ENCODE assay signal across 20 mouse cellular contexts in the genomic region with DNA sequence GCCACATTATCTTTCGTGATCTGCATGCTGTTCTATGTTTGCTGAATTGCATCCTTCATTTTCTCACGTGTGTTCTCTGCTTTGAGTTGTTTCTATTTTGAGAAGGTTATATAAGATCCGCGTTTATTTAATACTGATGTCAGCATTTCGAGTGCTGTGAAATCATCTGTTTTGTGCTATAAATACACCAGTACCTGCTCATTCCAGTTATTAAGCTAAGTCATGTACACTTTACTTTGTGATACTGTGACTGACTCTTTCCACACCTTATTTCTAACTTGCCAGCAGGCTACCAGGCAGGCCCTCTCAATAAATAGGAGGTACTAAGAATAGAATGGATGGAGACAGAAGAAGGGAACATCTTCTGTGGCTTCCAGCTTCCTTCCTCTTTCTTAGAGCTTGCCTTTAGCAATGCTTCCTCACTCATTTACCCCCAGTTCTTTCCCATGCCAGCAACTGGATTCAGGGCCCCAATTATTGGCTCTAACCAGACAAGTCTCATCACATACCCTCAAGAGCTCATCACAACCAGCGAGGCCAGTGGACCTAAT. TPM values are rescaled to one million over a fixed set of nuclear protein-coding genes. Genes with fewer than 3 reads are reported as not detected.
DNase-seq lines count a peak whose midpoint lies in the region; ATAC-seq and TF ChIP-seq lines count a peak whose summit lies in the region.
"Had no signal": no experiment of that assay in that cellular context is flagged by ENCODE, and none has a peak within 500 bp of the region (broad histone marks: within the 10 kb centered on the region; RNA-seq: fewer than 3 reads in every experiment).

No protein-coding gene starts in this region.

- no peak overlapping the region for H3K9ac ChIP-seq in heart, embryonic 14.5 days (ENCODE audit: low read length)
- H3K9ac ChIP-seq in heart, postnatal 0 days (replicated peaks; ENCODE audit: low read depth, low read length), result no peak overlapping the region
- H3K9ac ChIP-seq in midbrain, embryonic 15.5 days, result no peak overlapping the region
- no peak overlapping the region for H3K9ac ChIP-seq in neural tube, embryonic 15.5 days (replicated peaks)
- H3K9ac ChIP-seq: forebrain, embryonic 15.5 days; limb, embryonic 13.5 days; liver, embryonic 15.5 days; neural tube, embryonic 12.5 days; stomach, embryonic 15.5 days had no signal

- H3K36me3 ChIP-seq in heart, embryonic 14.5 days (ENCODE audit: control insufficient read depth, insufficient read depth, low read length), result no peaks in the 10 kb centered on the region
- H3K36me3 ChIP-seq in heart, embryonic 10.5 days, result no peaks in the 10 kb centered on the region
- H3K36me3 ChIP-seq in heart, postnatal 0 days (replicated peaks; ENCODE audit: control insufficient read depth, insufficient read depth, low read length), result no peaks in the 10 kb centered on the region
- H3K36me3 ChIP-seq in midbrain, embryonic 15.5 days (replicated peaks), result no peaks in the 10 kb centered on the region
- no peaks in the 10 kb centered on the region for H3K36me3 ChIP-seq in neural tube, embryonic 15.5 days
- H3K36me3 ChIP-seq: embryonic facial prominence, embryonic 10.5 days; forebrain, embryonic 15.5 days; limb, embryonic 13.5 days; liver, embryonic 15.5 days; neural tube, embryonic 12.5 days; stomach, embryonic 15.5 days had no signal

- H3K4me1 ChIP-seq in heart, embryonic 14.5 days (ENCODE audit: control insufficient read depth in 2 of 2, insufficient read depth in 2 of 2, low read length in 2 of 2), result peaks cover 8 to 10% of the 10 kb centered on the region in 2 experiments; a peak in 3 of 4 replicates
- peaks cover 5% of the 10 kb centered on the region; the same call in 1 of the 2 replicates for H3K4me1 ChIP-seq in heart, embryonic 10.5 days
- H3K4me1 ChIP-seq in heart, postnatal 0 days (ENCODE audit: control insufficient read depth, insufficient read depth), result no peaks in the 10 kb centered on the region
- no peaks in the 10 kb centered on the region for H3K4me1 ChIP-seq in midbrain, embryonic 15.5 days
- no peaks in the 10 kb centered on the region for H3K4me1 ChIP-seq in neural tube, embryonic 15.5 days
- H3K4me1 ChIP-seq: forebrain, embryonic 15.5 days; limb, embryonic 13.5 days; liver, embryonic 15.5 days; neural tube, embryonic 12.5 days; stomach, embryonic 15.5 days had no signal

- H3K9me3 ChIP-seq in heart, embryonic 14.5 days (ENCODE audit: control insufficient read depth, low read length), result no peaks in the 10 kb centered on the region
- no peaks in the 10 kb centered on the region for H3K9me3 ChIP-seq in heart, embryonic 10.5 days
- no peaks in the 10 kb centered on the region for H3K9me3 ChIP-seq in heart, postnatal 0 days (replicated peaks; ENCODE audit: control insufficient read depth, low read length)
- H3K9me3 ChIP-seq in midbrain, embryonic 15.5 days, result no peaks in the 10 kb centered on the region
- no peaks in the 10 kb centered on the region for H3K9me3 ChIP-seq in neural tube, embryonic 15.5 days (replicated peaks)
- H3K9me3 ChIP-seq: embryonic facial prominence, embryonic 10.5 days; forebrain, embryonic 15.5 days; limb, embryonic 13.5 days; liver, embryonic 15.5 days; megakaryocyte, embryonic 14.5 days; neural tube, embryonic 12.5 days; stomach, embryonic 15.5 days had no signal

- no peak for ATAC-seq in heart, embryonic 14.5 days (ENCODE audit: insufficient number of reproducible peaks, insufficient read depth, low FRiP score, low read depth)
- peak; percentile 85 for ATAC-seq in heart, postnatal 0 days (ENCODE audit: insufficient read depth, low read depth)
- ATAC-seq in midbrain, embryonic 15.5 days (replicated peaks), result no peak
- no peak for ATAC-seq in neural tube, embryonic 15.5 days (ENCODE audit: low FRiP score)
- ATAC-seq: forebrain, embryonic 15.5 days; intestine, embryonic 16.5 days had no signal

- H3K27me3 ChIP-seq in heart, embryonic 14.5 days (ENCODE audit: control insufficient read depth, insufficient read depth, low read length), result no peaks in the 10 kb centered on the region
- no peaks in the 10 kb centered on the region for H3K27me3 ChIP-seq in heart, embryonic 10.5 days (ENCODE audit: insufficient read depth, poor library complexity, severe bottlenecking)
- H3K27me3 ChIP-seq in heart, postnatal 0 days (ENCODE audit: control insufficient read depth, insufficient read depth, low read length), result no peaks in the 10 kb centered on the region
- 0 out of 2 replicates have a peak, but pooled peaks cover 3% of the 10 kb centered on the region for H3K27me3 ChIP-seq in midbrain, embryonic 15.5 days (replicated peaks)
- no peaks in the 10 kb centered on the region; the same call in 1 of the 2 replicates for H3K27me3 ChIP-seq in neural tube, embryonic 15.5 days (replicated peaks)
- H3K27me3 ChIP-seq: forebrain, embryonic 15.5 days; limb, embryonic 13.5 days; liver, embryonic 15.5 days; neural tube, embryonic 12.5 days; stomach, embryonic 15.5 days had no signal

- no peak for TF ChIP-seq CTCF in heart, postnatal 0 days (IDR thresholded peaks at IDR 0.05; ENCODE audit: low read depth)

- H3K4me3 ChIP-seq in heart, embryonic 14.5 days (ENCODE audit: control insufficient read depth in 1 of 2, insufficient read depth in 1 of 2, low read depth in 1 of 2, low read length in 2 of 2), result no peak overlapping the region
- H3K4me3 ChIP-seq in heart, embryonic 10.5 days, result no peak overlapping the region
- H3K4me3 ChIP-seq in heart, postnatal 0 days (ENCODE audit: low read depth, low read length), result no peak overlapping the region
- H3K4me3 ChIP-seq in midbrain, embryonic 15.5 days, result no peak overlapping the region
- H3K4me3 ChIP-seq in neural tube, embryonic 15.5 days (replicated peaks), result no peak overlapping the region
- H3K4me3 ChIP-seq: embryonic facial prominence, embryonic 10.5 days; erythroblast, embryonic 14.5 days; forebrain, embryonic 15.5 days; limb, embryonic 13.5 days; liver, embryonic 15.5 days; megakaryocyte, embryonic 14.5 days; neural tube, embryonic 12.5 days; stomach, embryonic 15.5 days had no signal

- H3K27ac ChIP-seq in heart, embryonic 14.5 days (replicated peaks in 1 of 2; ENCODE audit: control insufficient read depth in 1 of 2, insufficient read depth in 1 of 2, low read depth in 2 of 2, low read length in 2 of 2), result peak overlapping the region; percentile 55 to 71; a peak in 3 of 4 replicates
- H3K27ac ChIP-seq in heart, embryonic 10.5 days, result no peak overlapping the region
- peak overlapping the region; percentile 59 for H3K27ac ChIP-seq in heart, postnatal 0 days (ENCODE audit: low read depth)
- H3K27ac ChIP-seq in midbrain, embryonic 15.5 days, result no peak overlapping the region
- H3K27ac ChIP-seq in neural tube, embryonic 15.5 days (replicated peaks), result no peak overlapping the region
- H3K27ac ChIP-seq: embryonic facial prominence, embryonic 10.5 days; forebrain, embryonic 15.5 days; limb, embryonic 13.5 days; liver, embryonic 15.5 days; neural tube, embryonic 12.5 days; stomach, embryonic 15.5 days had no signal

- H3K4me2 ChIP-seq in heart, embryonic 14.5 days (ENCODE audit: low read length), result peak overlapping the region; percentile 34
- no peak overlapping the region for H3K4me2 ChIP-seq in heart, postnatal 0 days (ENCODE audit: low read depth, low read length)
- H3K4me2 ChIP-seq in midbrain, embryonic 15.5 days, result no peak overlapping the region
- H3K4me2 ChIP-seq in neural tube, embryonic 15.5 days, result no peak overlapping the region
- H3K4me2 ChIP-seq: forebrain, embryonic 15.5 days; limb, embryonic 13.5 days; liver, embryonic 15.5 days; neural tube, embryonic 12.5 days; stomach, embryonic 15.5 days had no signal

- 0 out of 2 replicates have a peak, but pooled peaks have one; percentile 31 for TF ChIP-seq EP300 in heart, postnatal 0 days (IDR thresholded peaks at IDR 0.05; ENCODE audit: low read depth)

- WGBS in heart, embryonic 14.5 days, result 37% methylated on average over 6 of the region's 6 CpGs
- 69% methylated on average over 6 of the region's 6 CpGs for WGBS in heart, embryonic 10.5 days
- 30% methylated on average over 6 of the region's 6 CpGs for WGBS in heart, postnatal 0 days
- WGBS in midbrain, embryonic 15.5 days, result 85% methylated on average over 6 of the region's 6 CpGs
- WGBS in neural tube, embryonic 15.5 days, result 75% methylated on average over 6 of the region's 6 CpGs

- no peak for DNase-seq in heart, embryonic 10.5 days (ENCODE audit: low spot score)
- peak; percentile 33 for DNase-seq in lung, postnatal 25 days (ENCODE audit: low spot score)
- DNase-seq in lung, postnatal 10 days, result no peak
- peak; percentile 71 for DNase-seq in heart, postnatal 0 days (ENCODE audit: low spot score)
- DNase-seq: adrenal gland, postnatal 14 days; cerebellum, postnatal 14 days; gastrocnemius, postnatal 10 days; kidney, postnatal 10 days had no signal

RNA-seq across cellular contexts. Expression of a gene that starts 48.3 kb away (rescaled TPM):
- polyA plus RNA-seq in heart, embryonic 14.5 days (2014; fragmentation: Nextera tagmentation; extraction: Ambion mirVana), result 68.6 and 74.3 TPM in 2 replicates
- polyA plus RNA-seq in heart, embryonic 10.5 days (2016; fragmentation: Nextera tagmentation; extraction: Ambion mirVana), result 34.7 and 44.9 TPM in 2 replicates
- 32.5 and 39.0 TPM in 2 replicates for total RNA-seq in heart, postnatal 0 days (2014; rRNA removed; ENCODE audit: low replicate concordance)
- 63.3 and 74.6 TPM in 2 replicates for polyA plus RNA-seq in heart, postnatal 0 days (2015; fragmentation: Nextera tagmentation; extraction: Ambion mirVana)
- 98.3 and 103 TPM in 2 replicates for polyA plus RNA-seq in midbrain, embryonic 15.5 days (2015; fragmentation: Nextera tagmentation; extraction: Ambion mirVana)
- polyA plus RNA-seq in neural tube, embryonic 15.5 days (2015; fragmentation: Nextera tagmentation; extraction: Ambion mirVana), result 92.9 and 103 TPM in 2 replicates

Comparison
In these comparisons a context has a peak if more than half of its experiments do, and no peak if none do; other contexts are left out.
1. H3K27ac ChIP-seq: peak in heart, embryonic 14.5 days (2 of 2) and heart, postnatal 0 days (single experiment); none in heart, embryonic 10.5 days (single experiment), midbrain, embryonic 15.5 days (single experiment) and neural tube, embryonic 15.5 days (single experiment).
2. DNase-seq: peak in lung, postnatal 25 days (single experiment) and heart, postnatal 0 days (single experiment); none in heart, embryonic 10.5 days (single experiment) and lung, postnatal 10 days (single experiment).